Mouse (Mus musculus): ENCODE results near the gene Zfp612.

GRCm38 (mm10) chr8:110064161-110064560, 15.4 kb upstream of the Zfp612 start:
- TF ChIP-seq GATA1 (IDR thresholded peaks at IDR 0.05; ENCODE audit: borderline replicate concordance, low read length) = no peak
- no peak for TF ChIP-seq FLI1 (IDR thresholded peaks at IDR 0.05; ENCODE audit: low read length)
